Mouse (Mus musculus): Measurements from ENCODE around the gene Psmb1.

- TF ChIP-seq CTCF (IDR thresholded peaks at IDR 0.05 in 2 of 3, conservative IDR thresholded peaks at IDR 0.05 in 1 of 3; ENCODE audit: control insufficient read depth in 1 of 3, insufficient read depth in 1 of 3, low read depth in 2 of 3, low read length in 3 of 3, poor library complexity in 1 of 3, severe bottlenecking in 1 of 3) (no peak), EP300 (IDR thresholded peaks at IDR 0.05; ENCODE audit: low read depth in 1 of 2, low read length in 2 of 2) (no peak)
Measured at GRCm38 (mm10) chr17:15518766-15519165, 19.2 kb upstream of the Psmb1 start.

All from MEL (cell line).